Mouse (Mus musculus): ENCODE measurements around the gene Crabp2. TPM values are rescaled to one million over a fixed set of nuclear protein-coding genes. Genes with fewer than 3 reads are reported as not detected.
A peak's percentile ranks its signal among the peaks of the same experiment; 100 is the strongest.
"Not testable (repeated sequence)": the region's sequence is repeated elsewhere in the genome, so short reads cannot be mapped to it uniquely, and the experiment has no call there.

Gene Crabp2
- 29.4 and 43.3 TPM in 2 replicates for polyA plus RNA-seq (2015; fragmentation: Nextera tagmentation; extraction: Ambion mirVana)

DNA sequence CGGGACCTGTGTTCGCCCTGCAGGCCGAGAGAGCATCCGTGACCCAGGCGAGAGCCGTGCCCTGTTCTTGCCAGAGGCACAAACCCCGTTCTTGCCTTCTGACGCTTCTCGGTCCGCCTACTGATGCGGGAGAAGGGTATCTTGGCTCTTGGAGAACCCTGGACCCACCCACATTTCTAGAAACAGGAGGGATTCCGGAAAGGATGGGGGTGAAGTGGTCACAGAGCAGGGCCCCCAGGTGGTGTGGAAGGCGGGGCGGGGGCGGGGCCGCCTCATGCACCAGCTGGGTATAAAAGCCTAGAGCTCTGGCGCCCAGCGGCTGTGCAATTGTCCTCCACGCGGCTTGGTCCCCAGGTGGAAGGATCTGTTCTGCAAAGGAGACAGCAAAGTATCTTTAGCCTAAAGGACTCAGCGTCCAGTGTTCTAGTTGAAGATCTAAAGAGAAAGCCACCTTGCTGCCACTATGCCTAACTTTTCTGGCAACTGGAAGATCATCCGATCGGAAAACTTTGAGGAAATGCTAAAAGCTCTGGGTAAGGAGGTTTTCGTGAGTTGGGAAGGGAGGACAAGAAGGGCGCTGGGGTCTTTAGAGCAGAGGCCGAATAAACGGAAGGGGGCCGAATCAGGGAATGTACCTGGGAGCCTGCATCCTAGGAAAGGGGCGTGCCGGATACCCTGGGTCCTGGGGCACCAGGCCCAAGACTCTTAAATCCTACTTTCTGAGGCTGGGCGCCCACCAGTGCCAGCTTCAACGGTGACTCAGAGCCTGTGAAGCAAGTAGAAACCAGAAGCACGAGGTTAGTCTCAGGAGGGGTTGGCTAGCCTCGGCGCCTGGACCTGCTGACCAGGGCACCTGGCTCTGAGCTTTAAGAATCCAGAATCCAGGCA lies at the start of gene Crabp2:
Crabp2 (plus strand) TSS at position 289 of the 888 bp plus-strand sequence.
- Histone ChIP-seq H3K9ac (ENCODE audit: low read length) (peak within 1 kb of the TSS; percentile 65), H3K27me3 (ENCODE audit: control insufficient read depth, insufficient read depth, low read length) (no peaks in the 10 kb centered on the region; the same call in 1 of the 2 replicates), H3K27ac (ENCODE audit: low read length) (no peak within 1 kb of the TSS), H3K4me1 (ENCODE audit: control insufficient read depth, insufficient read depth, low read length) (peaks cover 30% of the 10 kb centered on the region), H3K4me2 (ENCODE audit: low read depth, low read length) (peak within 1 kb of the TSS; percentile 60), H3K9me3 (replicated peaks; ENCODE audit: control insufficient read depth, low read length) (no peaks in the 10 kb centered on the region), H3K4me3 (replicated peaks; ENCODE audit: low read length) (peak within 1 kb of the TSS; percentile 37), H3K36me3 (ENCODE audit: control insufficient read depth, insufficient read depth, low read length) (no peaks in the 10 kb centered on the region)
- WGBS = 5% methylated on average over 35 of the region's 35 CpGs
- no peak for ATAC-seq (ENCODE audit: insufficient read depth, low FRiP score)

DNA sequence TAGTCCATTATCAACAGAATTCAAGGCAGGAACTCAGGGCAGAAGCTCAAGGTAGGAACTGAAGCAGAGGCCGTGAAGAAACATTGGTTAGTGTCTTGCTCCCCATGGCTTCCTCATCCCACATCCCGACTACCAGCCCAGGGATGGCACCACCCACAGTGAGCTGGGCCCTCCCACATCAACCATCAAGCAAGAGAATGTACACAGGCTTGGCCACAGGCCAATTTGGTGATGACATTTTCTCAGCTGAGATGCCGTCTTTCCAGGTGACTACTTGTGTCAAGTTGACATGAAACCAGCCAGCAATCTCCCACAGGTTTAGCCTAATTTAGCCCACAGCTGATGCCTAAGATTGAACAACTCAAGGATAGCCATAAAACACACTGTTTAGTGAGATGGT lies 49.2 kb upstream of the Crabp2 start:
- 60% methylated on average over 3 of the region's 3 CpGs for WGBS
- H3K4me1 ChIP-seq (ENCODE audit: control insufficient read depth, insufficient read depth, low read length) = no peaks in the 10 kb centered on the region

DNA sequence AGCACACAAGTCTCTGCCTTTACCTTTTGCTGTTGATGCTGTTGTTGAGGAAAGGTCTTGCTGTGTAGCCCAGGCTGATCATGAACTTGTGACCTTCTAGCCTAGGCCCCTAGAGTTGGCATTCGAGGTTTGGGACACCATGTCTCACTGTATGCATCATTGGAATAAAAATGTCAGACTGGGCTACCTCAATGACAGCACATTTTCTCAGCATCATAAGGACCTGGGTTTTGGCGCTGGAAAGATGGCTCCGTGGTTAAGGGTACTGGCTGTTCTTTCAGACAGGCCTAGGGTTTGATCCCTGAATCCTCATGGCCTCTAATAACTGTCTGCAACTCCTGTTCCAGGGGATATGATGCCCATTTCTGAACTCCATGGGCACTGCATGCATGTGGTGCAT lies 48.7 kb upstream of the Crabp2 start:
- Histone ChIP-seq H3K36me3 (ENCODE audit: control insufficient read depth, insufficient read depth, low read length) (no peaks in the 10 kb centered on the region), H3K4me3 (replicated peaks; ENCODE audit: low read length) (no peak overlapping the region), H3K4me2 (ENCODE audit: low read depth, low read length) (no peak overlapping the region), H3K9ac (ENCODE audit: low read length) (no peak overlapping the region), H3K27ac (ENCODE audit: low read length) (no peak overlapping the region), H3K9me3 (replicated peaks; ENCODE audit: control insufficient read depth, low read length) (no peaks in the 10 kb centered on the region), H3K27me3 (ENCODE audit: control insufficient read depth, insufficient read depth, low read length) (no peaks in the 10 kb centered on the region), H3K4me1 (ENCODE audit: control insufficient read depth, insufficient read depth, low read length) (no peaks in the 10 kb centered on the region)
- ATAC-seq (ENCODE audit: insufficient read depth, low FRiP score) = no peak
- WGBS = 73% methylated on average over 3 of the region's 3 CpGs

More for the DNA sequence above, 49.2 kb upstream of the Crabp2 start:
- Histone ChIP-seq H3K4me2 (ENCODE audit: low read depth, low read length) (no peak overlapping the region), H3K27me3 (ENCODE audit: control insufficient read depth, insufficient read depth, low read length) (no peaks in the 10 kb centered on the region), H3K36me3 (ENCODE audit: control insufficient read depth, insufficient read depth, low read length) (no peaks in the 10 kb centered on the region), H3K9ac (ENCODE audit: low read length) (no peak overlapping the region), H3K27ac (ENCODE audit: low read length) (no peak overlapping the region), H3K9me3 (replicated peaks; ENCODE audit: control insufficient read depth, low read length) (no peaks in the 10 kb centered on the region), H3K4me3 (replicated peaks; ENCODE audit: low read length) (no peak overlapping the region)
- no peak for ATAC-seq (ENCODE audit: insufficient read depth, low FRiP score)

DNA sequence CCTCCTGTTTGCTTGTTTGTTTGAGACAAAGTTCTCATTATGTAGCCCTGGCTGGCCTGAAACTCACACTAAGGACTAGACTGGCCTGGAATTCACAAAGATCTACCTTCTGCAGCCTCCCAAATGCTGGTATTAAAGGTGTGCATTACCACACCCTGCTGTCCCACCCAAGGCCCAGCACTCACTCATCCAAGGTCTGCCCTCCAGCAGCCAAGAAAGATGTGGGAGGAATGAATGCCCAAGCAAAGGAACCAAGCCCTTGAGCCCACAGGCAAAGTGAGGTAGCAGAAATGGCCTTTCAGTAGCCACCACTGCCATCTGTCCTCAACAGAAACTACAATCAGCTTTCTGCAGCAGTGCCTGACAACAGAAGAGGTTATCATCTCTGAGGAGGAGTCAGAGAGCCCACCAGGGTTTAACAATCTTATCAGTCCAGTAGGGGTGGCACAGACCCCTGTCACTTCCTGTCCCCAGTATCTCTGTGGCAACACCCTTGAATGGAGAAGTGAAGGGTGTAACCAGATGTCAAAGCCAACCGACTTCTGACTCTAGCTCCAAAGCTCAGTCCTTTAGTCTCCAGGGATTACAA lies 47.3 kb upstream of the Crabp2 start:
- Histone ChIP-seq H3K27ac (ENCODE audit: low read length) (no peak overlapping the region), H3K4me3 (replicated peaks; ENCODE audit: low read length) (no peak overlapping the region), H3K27me3 (ENCODE audit: control insufficient read depth, insufficient read depth, low read length) (no peaks in the 10 kb centered on the region), H3K36me3 (ENCODE audit: control insufficient read depth, insufficient read depth, low read length) (no peaks in the 10 kb centered on the region), H3K9me3 (replicated peaks; ENCODE audit: control insufficient read depth, low read length) (no peaks in the 10 kb centered on the region), H3K4me1 (ENCODE audit: control insufficient read depth, insufficient read depth, low read length) (no peaks in the 10 kb centered on the region), H3K9ac (ENCODE audit: low read length) (no peak overlapping the region), H3K4me2 (ENCODE audit: low read depth, low read length) (no peak overlapping the region)
- whole genome bisulfite sequencing = 17% methylated on average over 1 of the region's 1 CpGs
- no peak for ATAC-seq (ENCODE audit: insufficient read depth, low FRiP score)

DNA sequence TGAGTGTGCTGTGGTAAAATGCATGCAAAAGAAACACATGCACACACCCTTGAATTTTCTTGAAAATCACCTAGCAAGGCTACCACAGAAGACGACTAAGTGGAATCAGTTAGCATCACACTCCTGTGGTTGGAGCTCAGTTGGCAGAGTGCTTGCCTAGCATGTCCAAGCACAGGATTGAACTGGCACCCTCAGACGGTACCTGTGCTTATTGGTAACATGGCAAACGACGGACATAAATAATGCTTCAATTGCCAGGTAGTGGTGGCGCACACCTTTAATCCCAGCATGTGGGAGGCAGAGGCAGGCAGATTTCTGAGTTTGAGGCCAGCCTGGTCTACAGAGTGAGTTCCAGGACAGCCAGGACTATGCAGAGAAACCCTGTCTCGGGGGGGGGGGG lies 46.5 kb upstream of the Crabp2 start:
- H3K27ac ChIP-seq (ENCODE audit: low read length); ATAC-seq (ENCODE audit: insufficient read depth, low FRiP score); H3K4me2 ChIP-seq (ENCODE audit: low read depth, low read length); H3K9me3 ChIP-seq (replicated peaks; ENCODE audit: control insufficient read depth, low read length); H3K4me3 ChIP-seq (replicated peaks; ENCODE audit: low read length); H3K36me3 ChIP-seq (ENCODE audit: control insufficient read depth, insufficient read depth, low read length); H3K4me1 ChIP-seq (ENCODE audit: control insufficient read depth, insufficient read depth, low read length); H3K9ac ChIP-seq (ENCODE audit: low read length); H3K27me3 ChIP-seq (ENCODE audit: control insufficient read depth, insufficient read depth, low read length): not testable (repeated sequence)
- 89% methylated on average over 5 of the region's 6 CpGs for WGBS

DNA sequence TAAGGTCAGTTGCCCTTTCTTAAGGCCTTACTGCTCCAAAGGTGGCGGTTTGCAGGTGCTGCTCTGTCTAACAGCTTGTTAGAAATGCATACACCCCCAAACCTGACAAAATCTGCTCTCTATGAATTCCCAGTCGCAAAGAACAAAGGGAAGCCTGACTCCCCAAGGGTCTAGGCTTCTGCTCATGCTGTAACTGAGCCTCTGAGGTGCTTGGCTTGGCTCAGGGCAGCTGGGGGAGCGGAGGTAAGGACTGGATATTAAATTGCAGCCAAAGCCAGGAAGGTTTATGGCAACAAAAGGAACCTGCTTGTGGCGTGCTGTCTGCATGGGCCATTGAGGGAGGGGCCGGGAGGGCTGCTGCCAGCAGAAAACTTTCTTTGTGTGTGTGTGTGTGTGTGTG lies 44.6 kb upstream of the Crabp2 start:
- WGBS = 60% methylated on average over 5 of the region's 5 CpGs
- H3K4me2 ChIP-seq (ENCODE audit: low read depth, low read length) = no peak overlapping the region
- H3K36me3 ChIP-seq (ENCODE audit: control insufficient read depth, insufficient read depth, low read length) = no peaks in the 10 kb centered on the region
- no peak overlapping the region for H3K9ac ChIP-seq (ENCODE audit: low read length)
- H3K9me3 ChIP-seq (replicated peaks; ENCODE audit: control insufficient read depth, low read length) = no peaks in the 10 kb centered on the region
- no peak for ATAC-seq (ENCODE audit: insufficient read depth, low FRiP score)
- no peak overlapping the region for H3K4me3 ChIP-seq (replicated peaks; ENCODE audit: low read length)
- H3K4me1 ChIP-seq (ENCODE audit: control insufficient read depth, insufficient read depth, low read length) = peaks cover 12% of the 10 kb centered on the region
- no peaks in the 10 kb centered on the region for H3K27me3 ChIP-seq (ENCODE audit: control insufficient read depth, insufficient read depth, low read length)
- H3K27ac ChIP-seq (ENCODE audit: low read length) = no peak overlapping the region

DNA sequence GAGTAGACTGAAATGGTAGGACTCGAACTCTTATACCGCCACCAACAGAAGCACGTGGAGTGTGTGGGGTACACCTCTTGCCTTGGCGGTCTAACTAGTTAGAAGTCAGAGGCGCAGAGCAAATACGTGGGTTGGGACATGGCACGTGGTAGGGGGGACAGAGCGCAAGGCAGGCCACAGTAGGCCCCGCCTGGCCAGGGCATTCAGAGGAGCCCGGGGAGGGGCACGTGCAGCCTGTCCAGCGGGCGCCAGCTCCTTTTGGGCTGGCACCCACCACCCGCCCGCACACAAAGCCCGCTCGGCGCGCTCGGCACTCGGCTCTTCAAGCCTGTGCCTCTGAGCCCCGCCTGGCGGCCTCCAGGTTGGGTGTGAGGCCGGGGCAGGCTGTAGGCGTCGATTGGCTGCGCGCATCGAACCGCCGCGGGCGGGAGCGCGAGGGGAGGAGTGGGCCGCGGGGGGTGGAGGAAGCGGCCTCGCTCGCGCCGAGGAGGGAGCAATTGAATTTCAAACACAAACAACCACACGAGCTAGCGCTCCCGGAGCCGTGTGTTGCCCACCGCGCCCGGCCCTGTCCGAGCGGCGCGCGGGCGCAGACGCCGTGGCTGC lies 42.5 kb upstream of the Crabp2 start, which contains the start of gene Hdgf:
Hdgf (plus strand) TSS at position 442 of the 606 bp plus-strand sequence.
- Histone ChIP-seq H3K4me3 (replicated peaks; ENCODE audit: low read length) (peak within 1 kb of the TSS; percentile 98), H3K36me3 (ENCODE audit: control insufficient read depth, insufficient read depth, low read length) (no peaks in the 10 kb centered on the region), H3K4me2 (ENCODE audit: low read depth, low read length) (peak within 1 kb of the TSS; percentile 86), H3K9me3 (replicated peaks; ENCODE audit: control insufficient read depth, low read length) (no peaks in the 10 kb centered on the region), H3K9ac (ENCODE audit: low read length) (peak within 1 kb of the TSS; percentile 99), H3K4me1 (ENCODE audit: control insufficient read depth, insufficient read depth, low read length) (peaks cover 33% of the 10 kb centered on the region), H3K27me3 (ENCODE audit: control insufficient read depth, insufficient read depth, low read length) (no peaks in the 10 kb centered on the region), H3K27ac (ENCODE audit: low read length) (peak within 1 kb of the TSS; percentile 95)
- WGBS = under 1% methylated on average over 57 of the region's 57 CpGs
- peak; percentile 94 for ATAC-seq (ENCODE audit: insufficient read depth, low FRiP score)

DNA sequence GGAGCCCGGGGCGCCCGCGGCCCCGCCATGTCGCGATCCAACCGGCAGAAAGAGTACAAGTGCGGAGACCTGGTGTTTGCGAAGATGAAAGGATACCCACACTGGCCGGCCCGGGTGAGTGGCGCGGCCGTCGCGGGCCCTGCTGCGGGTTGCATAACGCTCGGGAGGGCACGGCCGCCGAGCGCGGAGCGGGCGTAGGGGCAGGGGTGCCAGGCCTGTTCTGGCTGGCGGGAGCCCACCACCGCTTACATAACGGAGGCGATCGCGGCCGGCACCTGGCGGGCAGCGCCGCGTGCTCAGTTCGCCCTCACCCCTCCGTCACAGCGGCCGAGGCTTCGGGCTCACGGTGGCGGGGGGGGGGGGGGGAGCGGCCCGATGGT lies 41.9 kb upstream of the Crabp2 start:
- peak; percentile 4 for ATAC-seq (ENCODE audit: insufficient read depth, low FRiP score)
- WGBS = under 1% methylated on average over 37 of the region's 47 CpGs
- Histone ChIP-seq H3K36me3 (ENCODE audit: control insufficient read depth, insufficient read depth, low read length) (no peaks in the 10 kb centered on the region), H3K27me3 (ENCODE audit: control insufficient read depth, insufficient read depth, low read length) (no peaks in the 10 kb centered on the region), H3K4me2 (ENCODE audit: low read depth, low read length) (peak overlapping the region; percentile 86), H3K4me3 (replicated peaks; ENCODE audit: low read length) (peak overlapping the region; percentile 98), H3K9ac (ENCODE audit: low read length) (peak overlapping the region; percentile 99), H3K27ac (ENCODE audit: low read length) (peak overlapping the region; percentile 95), H3K9me3 (replicated peaks; ENCODE audit: control insufficient read depth, low read length) (no peaks in the 10 kb centered on the region), H3K4me1 (ENCODE audit: control insufficient read depth, insufficient read depth, low read length) (peaks cover 38% of the 10 kb centered on the region)
